Mouse (Mus musculus): ENCODE measurements around the gene Sp2.

DNA sequence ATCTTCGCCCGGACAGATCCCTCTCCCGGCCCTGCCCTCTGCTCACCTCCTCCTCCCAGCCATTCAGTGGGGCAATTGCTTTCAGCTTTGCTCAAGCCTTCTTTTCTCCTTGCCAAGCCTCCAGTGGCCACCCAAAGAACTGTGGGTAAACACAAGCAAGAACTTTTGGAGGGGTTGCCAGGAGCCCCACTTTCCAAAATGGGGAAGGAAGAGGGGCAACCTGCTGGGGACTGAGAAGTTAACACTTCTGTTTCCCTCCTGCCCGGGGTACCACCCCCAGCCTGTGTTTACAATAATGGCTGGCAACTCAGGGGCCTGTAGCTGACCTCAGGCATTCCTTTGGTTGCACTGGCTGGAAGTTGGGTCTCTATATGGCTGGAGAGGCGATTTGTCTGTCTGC lies 20.4 kb upstream of the Sp2 start:
- no peak for TF ChIP-seq HCFC1 (IDR thresholded peaks at IDR 0.05; ENCODE audit: borderline replicate concordance, insufficient read depth, low read length)
- TF ChIP-seq ZC3H11A (IDR thresholded peaks at IDR 0.05; ENCODE audit: borderline replicate concordance, low read depth, low read length): no peak
- TF ChIP-seq MAFK (IDR thresholded peaks at IDR 0.05; ENCODE audit: insufficient read depth, low read depth, low read length): no peak
- TF ChIP-seq CHD2 (IDR thresholded peaks at IDR 0.05; ENCODE audit: low read depth, low read length): no peak

Measured in ES-E14 (cell line).